Mouse (Mus musculus) liver, embryonic 11.5 days (tissue): ENCODE results near the gene Kdm4b. TPM values are rescaled to one million over a fixed set of nuclear protein-coding genes. Genes with fewer than 3 reads are reported as not detected.

Experiments used
- microRNA-seq: library from miRNA; unstranded; fragments of <30 nt; microRNA quantifications from one replicate; pipeline ENCODE4, GENCODE M21; 2017; ENCODE audit warnings: borderline number of aligned reads
- polyA plus RNA-seq: library from polyadenylated mRNA; unstranded; fragments of >200 nt; fragmentation: Nextera tagmentation; extraction: Ambion mirVana; gene quantifications from 2 replicates; pipeline ENCODE4 v1.2.1, GENCODE M21; 2014

Gene Kdm4b
- polyA plus RNA-seq, 1 experiment from 2014 or later, result 24.3 TPM

Small RNA genes lying within 50 kb of the gene (microRNA-seq; reads per million reads assigned to microRNA genes)
- gene Mir6977, result not detected

Other genes with a start within 250 kb of the Kdm4b start
- 111 and 119 TPM in 2 replicates for gene Hdgfl2, start 246.4 kb upstream of the Kdm4b start, polyA plus RNA-seq
- gene Plin4, start 216.3 kb upstream of the Kdm4b start, polyA plus RNA-seq, result 0.14 TPM in 1 of 2 replicates, not detected in the other
- 0.43 and 0.68 TPM in 2 replicates for gene Plin5, start 208.5 kb upstream of the Kdm4b start, polyA plus RNA-seq
- 0.23 and 0.34 TPM in 2 replicates for gene Lrg1, start 204.1 kb upstream of the Kdm4b start, polyA plus RNA-seq
- gene Sema6b, start 185.7 kb upstream of the Kdm4b start, polyA plus RNA-seq, result 1.4 and 1.5 TPM in 2 replicates
- 6.8 and 7.5 TPM in 2 replicates for gene Tnfaip8l1, start 163.6 kb upstream of the Kdm4b start, polyA plus RNA-seq
- gene Mydgf, start 142.1 kb upstream of the Kdm4b start, polyA plus RNA-seq, result 98.7 and 102 TPM in 2 replicates
- 38.8 and 39.6 TPM in 2 replicates for gene Dpp9, start 107.2 kb upstream of the Kdm4b start, polyA plus RNA-seq
- 14.0 and 15.0 TPM in 2 replicates for gene Fem1a, start 69.3 kb upstream of the Kdm4b start, polyA plus RNA-seq
- gene Ticam1, start 49.3 kb upstream of the Kdm4b start, polyA plus RNA-seq, result 5.8 and 6.2 TPM in 2 replicates
- 48.4 and 53.7 TPM in 2 replicates for gene Plin3, start 33.2 kb upstream of the Kdm4b start, polyA plus RNA-seq
- not detected in 2 replicates for gene Arrdc5, start 25.8 kb upstream of the Kdm4b start, polyA plus RNA-seq
- 172 and 182 TPM in 2 replicates for gene Uhrf1, start 22.7 kb upstream of the Kdm4b start, polyA plus RNA-seq
- 33.4 and 39.8 TPM in 2 replicates for gene Ptprs, start 150.4 kb downstream of the Kdm4b start, polyA plus RNA-seq
- not detected in 2 replicates for gene Znrf4, start 186.4 kb downstream of the Kdm4b start, polyA plus RNA-seq
- 0.44 and 0.70 TPM in 2 replicates for gene Gm20219, start 228.3 kb downstream of the Kdm4b start, polyA plus RNA-seq